Mouse (Mus musculus) C2C12 (cell line): ENCODE data around the gene Zfp318. TPM values are rescaled to one million over a fixed set of nuclear protein-coding genes. Genes with fewer than 3 reads are reported as not detected.

Experiments used
- H3K27me3 ChIP-seq: one replicate; pipeline ENCODE4 v1.6.1; 2011; ENCODE audit not compliant: control insufficient read depth, insufficient read depth, insufficient read length
- H3K36me3 ChIP-seq: one replicate; pipeline ENCODE4 v1.6.1; 2011; ENCODE audit not compliant: control insufficient read depth, insufficient read depth
- H3K4me3 ChIP-seq: one replicate; pipeline ENCODE4 v1.5.1; 2011; ENCODE audit warnings: mild to moderate bottlenecking, control low read depth; ENCODE audit not compliant: poor library complexity, insufficient read depth, severe bottlenecking
- H3K79me2 ChIP-seq: one replicate; pipeline ENCODE4 v1.6.1; 2011; ENCODE audit not compliant: control insufficient read depth, insufficient read depth
- H3K79me3 ChIP-seq: one replicate; pipeline ENCODE4 v1.6.1; 2011; ENCODE audit warnings: low read depth, control low read depth
- H3ac ChIP-seq: one replicate; pipeline ENCODE3; 2011; ENCODE audit warnings: low read depth; ENCODE audit not compliant: control insufficient read depth, insufficient read length
- CEBPB ChIP-seq: IDR thresholded peaks from one replicate; pipeline ENCODE4 v1.6.1; 2011; ENCODE audit warnings: low read depth, mild to moderate bottlenecking, control low read depth, moderate library complexity
- CTCF ChIP-seq: IDR thresholded peaks from one replicate; pipeline ENCODE4 v1.5.1; 2011; ENCODE audit not compliant: control insufficient read depth, insufficient read depth, insufficient read length
- FOSL1 ChIP-seq: IDR thresholded peaks from one replicate; pipeline ENCODE4 v1.8.0; 2011; ENCODE audit warnings: mild to moderate bottlenecking, low read length; ENCODE audit not compliant: poor library complexity, insufficient read depth, severe bottlenecking
- MAX ChIP-seq: IDR thresholded peaks from one replicate; pipeline ENCODE4 v1.6.1; 2011; ENCODE audit warnings: mild to moderate bottlenecking, control low read depth
- MYOD1 ChIP-seq: IDR thresholded peaks from one replicate; pipeline ENCODE4 v1.6.1; 2011; ENCODE audit warnings: low read depth; ENCODE audit not compliant: control insufficient read depth, insufficient read length
- MYOG ChIP-seq: IDR thresholded peaks from one replicate; pipeline ENCODE4 v1.6.1; 2011; ENCODE audit not compliant: control insufficient read depth, insufficient read length; ENCODE audit errors: extremely low read depth
- USF1 ChIP-seq: IDR thresholded peaks from one replicate; pipeline ENCODE4 v1.6.1; 2011; ENCODE audit warnings: low read depth, mild to moderate bottlenecking, control low read depth, moderate library complexity
- polyA plus RNA-seq: library from polyadenylated mRNA; unstranded; fragments of >200 nt; fragmentation: generic; extraction: Trizol; gene quantifications from one replicate; pipeline ENCODE4 v1.2.1, GENCODE M21; 2012; ENCODE audit warnings: missing spikeins

The Zfp318 gene
- polyA plus RNA-seq, 1 experiment, result 3.4 TPM

- no peaks in the 10 kb centered on the region for H3K79me3 ChIP-seq
- no peak for TF ChIP-seq MYOD1
- TF ChIP-seq MYOG, result no peak
- TF ChIP-seq USF1, result no peak
- TF ChIP-seq CTCF, result no peak
- no peak for TF ChIP-seq CEBPB
- TF ChIP-seq MAX, result no peak
- TF ChIP-seq FOSL1, result no peak
- H3ac ChIP-seq, result no peak overlapping the region
- no peak overlapping the region for H3K4me3 ChIP-seq
- no peaks in the 10 kb centered on the region for H3K79me2 ChIP-seq
- H3K27me3 ChIP-seq, result peaks cover 35% of the 10 kb centered on the region
- no peaks in the 10 kb centered on the region for H3K36me3 ChIP-seq
Observed at GRCm38 (mm10) chr17:46439176-46439575, 55.6 kb downstream of the Zfp318 start.

DNA sequence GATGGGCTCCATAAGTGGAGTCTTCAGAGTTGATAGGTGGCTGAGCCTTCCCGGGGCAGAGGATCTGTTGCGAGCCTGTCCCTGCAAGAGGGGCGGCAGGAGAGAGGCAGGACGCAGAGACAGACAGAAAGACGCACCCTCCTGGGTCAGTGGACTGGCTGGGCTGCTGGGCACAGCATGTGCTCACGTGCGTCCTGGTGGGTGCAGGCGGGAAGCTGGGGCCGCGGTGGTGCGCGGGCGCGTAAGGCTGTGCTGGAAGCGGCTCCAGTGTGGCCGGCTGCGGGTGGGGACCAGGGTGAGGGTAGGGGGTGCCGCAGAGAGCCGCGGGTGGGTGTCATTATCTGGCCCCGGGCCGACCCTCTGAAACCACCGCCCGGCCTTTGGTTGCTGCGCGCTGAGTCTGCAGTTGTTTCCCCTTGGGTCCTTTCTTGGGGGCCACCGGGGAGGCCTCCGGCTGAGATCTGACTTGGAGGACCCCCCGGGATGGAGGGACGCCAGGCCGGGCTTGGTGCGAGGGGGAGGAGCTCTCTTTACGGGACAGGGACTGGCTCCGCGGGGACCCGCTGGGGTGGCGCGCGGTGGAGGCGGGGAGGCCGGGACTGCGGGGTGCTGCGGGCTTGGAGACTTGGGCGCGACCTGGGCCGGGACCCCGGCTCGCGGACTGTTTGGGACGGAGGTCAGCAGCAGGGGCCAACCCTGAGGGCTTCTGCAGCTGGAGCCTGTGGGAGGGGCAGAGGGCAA is 61.5 kb downstream of the Zfp318 start:
- no peaks in the 10 kb centered on the region for H3K79me3 ChIP-seq
- H3K4me3 ChIP-seq, result no peak overlapping the region
- peaks cover 77% of the 10 kb centered on the region for H3K27me3 ChIP-seq
- TF ChIP-seq FOSL1 (no peak), USF1 (no peak), MAX (no peak), CTCF (no peak), MYOG (no peak), MYOD1 (no peak), CEBPB (no peak)
- H3K36me3 ChIP-seq, result no peaks in the 10 kb centered on the region
- H3ac ChIP-seq, result no peak overlapping the region
- H3K79me2 ChIP-seq, result no peaks in the 10 kb centered on the region

GRCm38 (mm10) chr17:46446264-46446663 is 62.7 kb downstream of the Zfp318 start:
- H3K4me3 ChIP-seq, result no peak overlapping the region
- H3K79me2 ChIP-seq, result no peaks in the 10 kb centered on the region
- peaks cover 85% of the 10 kb centered on the region for H3K27me3 ChIP-seq
- no peak for TF ChIP-seq CTCF
- no peak for TF ChIP-seq CEBPB
- TF ChIP-seq MYOG, result no peak
- no peak for TF ChIP-seq FOSL1
- TF ChIP-seq MYOD1, result no peak
- no peak for TF ChIP-seq USF1
- TF ChIP-seq MAX, result no peak
- no peaks in the 10 kb centered on the region for H3K36me3 ChIP-seq
- H3K79me3 ChIP-seq, result no peaks in the 10 kb centered on the region
- H3ac ChIP-seq, result no peak overlapping the region

GRCm38 (mm10) chr17:46452683-46453082 is 69.2 kb downstream of the Zfp318 start:
- H3K79me3 ChIP-seq, result no peaks in the 10 kb centered on the region
- no peak overlapping the region for H3K4me3 ChIP-seq
- peaks cover 76% of the 10 kb centered on the region for H3K27me3 ChIP-seq
- H3K79me2 ChIP-seq, result no peaks in the 10 kb centered on the region
- H3ac ChIP-seq, result no peak overlapping the region
- no peaks in the 10 kb centered on the region for H3K36me3 ChIP-seq
- TF ChIP-seq MYOG, result no peak

GRCm38 (mm10) chr17:46453302-46453948 is 69.9 kb downstream of the Zfp318 start:
- Histone ChIP-seq H3K27me3 (peaks cover 76% of the 10 kb centered on the region), H3K4me3 (no peak overlapping the region), H3K79me2 (no peaks in the 10 kb centered on the region), H3K79me3 (no peaks in the 10 kb centered on the region), H3K36me3 (no peaks in the 10 kb centered on the region), H3ac (no peak overlapping the region)
- TF ChIP-seq USF1, result no peak
- TF ChIP-seq MYOG, result no peak
- TF ChIP-seq MAX, result no peak
- no peak for TF ChIP-seq FOSL1
- TF ChIP-seq MYOD1, result no peak
- no peak for TF ChIP-seq CEBPB
- TF ChIP-seq CTCF, result no peak

- Histone ChIP-seq H3K4me3 (no peak overlapping the region), H3K27me3 (peaks cover 74% of the 10 kb centered on the region), H3K36me3 (no peaks in the 10 kb centered on the region), H3K79me3 (no peaks in the 10 kb centered on the region), H3K79me2 (no peaks in the 10 kb centered on the region), H3ac (no peak overlapping the region)
- TF ChIP-seq CEBPB, result no peak
- TF ChIP-seq CTCF, result no peak
- TF ChIP-seq USF1, result no peak
- TF ChIP-seq FOSL1, result no peak
- TF ChIP-seq MYOD1, result no peak
- no peak for TF ChIP-seq MYOG
- TF ChIP-seq MAX, result no peak
Observed at GRCm38 (mm10) chr17:46453970-46454411, 70.5 kb downstream of the Zfp318 start.
